Mouse (Mus musculus): ENCODE measurements around the gene Ssbp3.

The Ssbp3 gene

DNA sequence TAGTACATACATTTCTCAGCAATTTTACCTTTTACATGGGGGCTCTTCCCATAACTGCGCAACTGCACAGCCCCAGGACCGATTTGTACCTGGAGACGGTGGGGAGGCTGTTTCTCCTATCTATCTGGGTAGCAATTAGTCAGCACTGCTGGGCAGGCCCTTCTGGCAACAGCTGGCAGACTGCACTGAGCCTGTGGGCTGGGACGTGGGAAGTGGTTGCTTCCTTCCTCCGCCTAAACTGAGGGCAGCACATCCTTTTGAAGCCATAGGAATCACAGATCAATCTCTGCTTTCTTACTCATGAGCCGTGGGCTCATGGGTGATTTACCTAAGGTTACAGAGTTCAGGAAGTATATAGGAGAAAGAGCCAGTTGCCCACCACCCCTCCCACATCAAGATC lies 148.3 kb downstream of the Ssbp3 start:
- DNase-seq, result no peak

DNA sequence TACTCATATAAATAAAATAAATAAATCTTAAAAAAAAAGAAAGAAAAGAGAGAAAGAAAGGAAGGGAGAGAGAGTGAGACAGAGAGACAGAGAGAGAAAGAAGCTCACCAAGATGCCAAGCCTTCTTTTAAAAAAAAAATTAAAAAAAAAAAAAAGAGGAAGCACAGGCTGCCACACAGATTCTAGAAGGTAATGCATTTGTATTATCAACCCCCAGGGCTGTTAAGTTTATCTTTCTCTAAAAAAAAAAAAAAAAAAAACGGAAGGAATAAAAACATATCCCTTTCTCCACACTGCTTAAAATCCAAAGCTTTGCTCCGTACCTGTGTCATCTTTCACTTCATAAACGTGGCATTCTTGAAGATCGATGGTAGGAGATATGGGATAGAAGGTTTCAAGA lies 151.1 kb downstream of the Ssbp3 start:
- no peak for DNase-seq

DNA sequence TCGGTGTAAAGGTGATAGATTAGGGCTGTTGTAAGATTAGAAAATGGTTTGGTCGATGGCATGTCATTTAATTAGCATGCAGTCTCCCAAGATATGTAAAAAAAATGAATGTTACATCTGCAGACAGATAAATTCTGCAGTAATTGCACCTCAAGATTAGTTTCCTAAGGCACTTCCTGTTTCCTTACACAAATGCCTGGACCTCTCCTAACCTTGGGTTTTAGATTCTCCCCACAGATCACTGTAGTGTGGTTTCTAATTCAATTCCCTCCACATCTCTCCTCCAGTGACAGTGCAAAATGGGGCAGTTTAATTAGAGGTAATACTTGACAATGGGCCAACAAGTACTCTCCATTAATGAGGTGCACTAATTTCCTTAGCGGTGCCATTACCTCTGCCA lies 152.7 kb downstream of the Ssbp3 start:
- no peak for DNase-seq

DNA sequence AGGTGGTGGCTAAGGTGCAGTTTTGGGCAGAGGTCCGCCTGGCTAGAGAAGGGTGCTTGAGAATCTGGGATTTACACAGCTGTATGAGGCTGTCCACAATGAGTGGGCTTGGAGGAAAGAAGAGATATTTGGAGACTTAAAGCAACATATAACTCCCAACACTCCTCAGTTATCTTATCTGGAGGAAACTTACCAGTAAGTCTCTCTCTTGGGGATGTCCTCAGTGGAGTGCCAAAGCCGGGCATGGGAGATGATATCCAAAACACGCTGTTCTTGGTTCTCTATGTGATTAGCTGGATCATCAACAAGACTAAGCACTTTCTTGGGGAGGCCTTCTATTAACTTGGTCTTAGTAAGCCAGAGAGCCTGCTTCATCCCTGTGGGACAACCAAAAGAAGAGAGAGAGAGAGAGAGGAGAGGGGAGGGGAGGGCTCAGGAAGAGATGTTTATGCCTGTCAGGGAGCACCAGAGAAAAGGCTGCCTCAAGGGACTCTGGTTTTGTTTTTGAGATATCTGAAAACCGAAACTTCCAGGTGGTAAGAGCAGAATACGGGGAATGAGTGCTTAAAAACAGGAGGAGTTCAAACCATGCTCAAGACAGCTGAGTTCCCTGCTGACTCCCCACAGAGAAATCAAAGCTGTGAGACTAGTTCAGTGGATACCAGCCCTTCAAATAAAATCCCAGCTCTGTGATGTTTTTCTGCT lies 154.0 kb downstream of the Ssbp3 start:
- no peak for DNase-seq

DNA sequence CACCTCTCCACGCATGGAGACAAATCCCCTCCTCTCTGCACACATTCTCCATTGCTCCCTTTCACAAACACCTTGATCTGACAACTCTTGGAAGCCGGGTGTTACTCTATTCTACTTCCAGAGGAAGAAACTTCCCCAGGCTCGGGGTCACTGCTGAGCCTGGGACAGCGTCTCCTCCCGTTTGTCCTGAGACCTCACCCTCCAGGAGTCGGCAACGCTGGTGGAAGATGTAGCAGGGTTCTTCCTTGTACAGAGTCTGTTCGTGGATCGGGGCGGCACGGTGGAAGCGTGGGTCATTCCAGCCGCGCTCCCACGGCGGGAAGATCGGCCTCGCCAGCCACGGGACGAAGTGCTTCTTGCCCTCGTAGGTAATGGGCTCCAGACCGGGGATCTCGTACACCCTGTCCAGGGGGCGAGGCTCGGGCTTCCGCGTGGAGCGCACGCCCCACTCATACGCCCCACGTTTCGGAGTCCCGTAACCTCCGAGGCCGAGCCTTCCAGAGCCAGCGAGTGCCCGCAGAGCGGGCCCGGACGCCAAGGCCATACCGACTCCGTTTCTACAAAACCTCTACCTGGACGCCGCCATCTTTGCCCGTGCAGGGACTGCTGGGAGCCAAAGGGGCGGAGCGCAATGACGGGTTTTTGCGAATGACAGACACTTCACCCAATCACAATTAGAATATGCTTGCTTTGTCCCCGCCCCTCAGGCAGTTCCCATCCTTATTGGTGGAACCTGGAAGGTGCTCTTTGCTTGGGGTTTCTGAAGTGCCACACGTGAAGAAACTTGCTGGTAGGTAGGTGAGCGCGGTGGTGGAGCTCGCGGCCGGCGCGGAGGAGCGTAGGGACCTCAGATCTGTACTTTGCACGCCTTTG lies 156.0 kb downstream of the Ssbp3 start, which contains the start of the genes Mrpl37 and Cyb5rl:
Gene Mrpl37 (minus strand): TSS at position 617 of the 873 bp plus-strand sequence.
Gene Cyb5rl (plus strand): TSS at position 737 of the 873 bp plus-strand sequence.
- DNase-seq, result peak; percentile 95

DNA sequence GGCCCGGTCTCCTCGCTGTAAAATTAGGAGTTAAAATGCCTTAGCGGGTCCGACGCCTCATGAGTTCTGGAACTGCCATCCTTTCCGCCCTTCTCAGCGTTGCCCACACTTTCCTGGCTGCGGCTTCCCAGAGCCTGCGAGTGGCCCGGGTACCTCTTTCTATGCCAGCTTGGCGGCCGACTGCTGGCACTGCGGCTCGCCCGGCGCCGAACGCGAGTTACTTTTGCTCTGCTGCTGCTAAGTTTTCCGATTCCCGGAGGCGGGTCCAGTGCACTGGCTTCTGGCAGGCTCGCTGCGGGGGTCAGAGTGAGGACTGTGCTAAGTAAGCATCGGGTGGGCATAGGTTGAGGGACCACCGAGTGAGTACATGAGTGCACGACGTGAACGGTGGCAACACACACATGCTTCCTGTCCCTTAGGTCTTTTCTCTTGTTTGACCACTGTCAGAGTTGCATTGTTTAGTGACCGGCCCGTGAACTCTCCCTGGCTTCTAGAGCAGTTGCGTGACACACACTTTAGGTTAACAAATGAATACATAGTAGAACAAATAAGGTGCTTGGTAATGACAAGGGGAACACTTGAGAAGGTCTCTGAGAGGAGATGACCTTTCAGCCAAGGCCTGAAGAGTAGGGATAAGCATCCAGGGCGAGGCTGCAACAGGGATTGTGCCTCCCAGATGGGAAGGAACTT lies 156.8 kb downstream of the Ssbp3 start:
- DNase-seq, result no peak

DNA sequence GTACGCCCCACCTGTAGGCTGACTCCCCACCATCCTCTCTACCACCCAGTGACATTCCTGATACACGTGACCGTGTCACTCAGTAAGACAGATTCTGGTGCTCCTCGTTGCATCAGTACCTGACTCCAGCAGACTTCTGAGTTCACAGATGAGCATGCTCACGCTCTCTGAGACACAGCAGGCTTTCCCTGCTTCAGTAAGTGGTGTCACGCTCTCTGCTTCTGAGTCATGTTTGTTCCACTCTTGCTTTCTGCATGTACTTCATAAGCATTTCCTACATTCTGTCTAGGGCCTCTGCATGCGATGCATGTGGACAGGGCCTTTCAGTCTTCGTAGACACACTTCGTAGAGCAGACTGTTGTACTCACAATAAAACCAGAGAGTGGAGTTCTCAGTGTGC lies 161.8 kb downstream of the Ssbp3 start:
- DNase-seq, result no peak

DNA sequence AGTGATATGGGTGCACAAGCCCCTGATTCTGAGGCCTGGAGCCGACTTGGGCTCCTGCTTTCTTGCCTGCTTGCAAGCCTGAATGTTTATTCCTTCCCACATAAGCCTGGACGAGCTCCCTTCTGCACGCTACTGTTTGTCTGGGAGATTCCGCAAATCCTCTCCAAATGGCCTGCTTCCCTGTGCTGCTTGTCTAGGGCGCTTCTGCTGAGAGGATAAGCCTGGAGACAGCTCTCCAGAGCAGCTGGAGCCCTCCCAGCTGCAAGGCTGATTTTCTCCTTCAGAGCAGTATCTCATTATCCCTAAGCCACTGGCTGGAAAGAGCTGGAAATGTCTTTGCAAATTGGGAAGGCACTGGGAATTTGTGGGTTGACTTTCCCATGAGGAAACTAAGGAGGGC lies 165.0 kb downstream of the Ssbp3 start:
- DNase-seq, result no peak

DNA sequence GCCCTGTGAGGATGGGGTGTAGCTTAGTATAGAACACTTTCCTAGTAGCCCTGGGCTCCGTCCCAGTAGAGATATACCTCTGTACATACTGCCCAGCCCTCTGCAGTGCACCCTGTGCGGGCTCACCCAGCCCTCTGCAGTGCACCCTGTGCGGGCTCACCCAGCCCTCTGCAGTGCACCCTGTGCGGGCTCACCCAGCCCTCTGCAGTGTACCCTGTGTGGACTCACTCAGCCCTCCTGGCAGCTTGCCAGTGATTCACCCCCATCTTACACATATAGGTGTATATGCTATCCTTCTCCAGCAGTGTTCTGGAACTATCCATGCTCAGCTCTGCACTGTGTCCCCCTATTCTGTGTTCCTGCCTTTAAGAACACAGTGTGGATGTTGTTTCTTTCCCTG lies 168.4 kb downstream of the Ssbp3 start:
- DNase-seq, result no peak

DNA sequence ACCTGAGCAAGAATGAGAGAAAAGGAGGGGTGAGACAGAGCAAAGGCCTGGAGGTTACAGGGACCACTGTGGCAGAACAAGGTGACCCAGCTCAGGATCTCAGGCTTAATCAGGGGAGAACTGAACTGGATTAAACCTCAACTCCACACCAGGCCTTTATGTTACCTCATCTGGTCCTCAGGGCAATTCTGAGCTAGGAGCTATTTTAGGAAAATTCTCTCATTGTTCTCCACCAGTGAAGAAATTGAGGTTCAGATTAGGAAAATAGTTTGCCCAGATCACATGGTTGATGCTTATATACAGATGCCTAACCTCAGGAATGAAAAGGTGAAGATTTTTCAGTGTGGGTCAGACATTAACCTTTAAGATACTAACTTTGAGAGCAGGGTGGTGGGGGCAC lies 169.2 kb downstream of the Ssbp3 start:
- no peak for DNase-seq

DNA sequence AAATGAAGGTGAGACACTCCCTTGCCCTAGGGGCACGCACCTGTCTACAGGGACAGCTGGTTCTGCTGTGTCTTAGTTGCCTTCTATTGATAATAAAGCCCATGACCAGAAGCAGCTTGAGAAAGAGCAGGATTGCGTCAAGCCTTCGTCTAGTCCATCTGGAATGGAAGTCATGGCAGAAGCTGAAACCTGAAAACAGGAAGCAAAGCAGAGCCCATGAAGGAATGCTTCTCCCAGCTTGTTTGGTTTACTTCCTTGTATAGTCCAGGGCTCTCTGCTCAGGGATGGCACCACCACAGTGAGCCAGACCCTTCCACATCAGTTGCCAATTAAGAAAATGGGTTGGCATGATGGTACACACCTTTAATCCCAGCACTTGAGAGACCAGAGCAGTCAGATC lies 171.7 kb downstream of the Ssbp3 start:
- no peak for DNase-seq

DNA sequence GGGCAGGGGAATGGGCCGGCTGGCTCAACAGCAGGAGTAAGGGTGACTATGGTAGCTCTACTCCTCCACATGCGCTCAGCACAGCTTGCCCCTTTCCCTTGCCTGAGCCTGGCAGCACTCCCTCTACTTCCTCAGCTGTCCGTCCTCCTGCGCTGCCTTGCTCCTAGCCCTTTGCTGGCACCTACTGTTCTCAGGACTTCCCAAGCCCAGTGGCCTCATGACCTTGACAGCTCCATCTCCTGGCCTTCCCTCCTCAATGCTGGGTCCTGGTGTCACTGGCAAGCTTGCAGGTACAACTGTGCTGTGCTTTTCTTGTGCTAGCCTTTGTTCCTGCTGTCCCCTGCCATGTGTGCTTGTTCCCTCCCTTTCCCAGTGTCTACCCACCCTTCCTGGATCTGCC lies 172.6 kb downstream of the Ssbp3 start:
- no peak for DNase-seq

DNA sequence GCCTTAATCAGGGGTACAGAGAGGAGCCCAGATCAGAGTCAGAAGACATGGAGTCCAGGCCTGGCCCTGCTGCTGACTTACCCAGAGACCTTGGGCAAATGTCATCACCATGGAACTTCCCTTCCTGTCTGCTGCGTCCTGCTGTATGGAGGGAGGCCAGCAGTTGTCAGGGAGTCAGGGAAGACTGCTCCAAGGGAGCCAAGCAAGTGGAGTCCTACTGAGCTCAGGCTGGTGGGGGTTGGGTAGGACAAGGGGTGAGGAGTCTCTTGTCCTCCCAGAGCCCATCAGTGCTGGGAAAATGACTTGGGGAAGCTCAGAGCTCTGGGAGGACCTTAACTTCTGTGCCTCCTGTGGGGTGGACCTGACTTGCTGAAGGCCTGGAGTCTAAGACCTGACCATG lies 173.8 kb downstream of the Ssbp3 start:
- DNase-seq, result no peak

DNA sequence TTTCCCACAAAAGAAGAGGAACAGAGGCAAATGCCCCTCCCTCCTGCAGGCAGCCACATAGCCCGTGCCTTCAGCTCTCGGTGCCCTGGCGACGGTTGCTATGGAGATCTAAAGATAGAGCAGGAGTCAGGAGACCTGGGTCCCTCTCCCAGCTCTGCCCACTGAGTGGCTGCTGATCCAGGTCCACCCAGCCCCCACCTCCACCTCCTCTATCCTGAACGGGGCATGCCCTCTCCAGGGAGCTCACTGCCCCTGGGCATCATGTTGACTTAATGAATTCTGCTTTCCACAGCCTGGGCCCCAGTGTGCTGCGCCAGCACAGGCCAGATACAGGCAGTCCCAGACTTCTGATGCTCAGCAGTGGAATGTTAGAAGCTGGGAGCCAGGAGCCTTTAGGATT lies 174.4 kb downstream of the Ssbp3 start:
- no peak for DNase-seq

DNA sequence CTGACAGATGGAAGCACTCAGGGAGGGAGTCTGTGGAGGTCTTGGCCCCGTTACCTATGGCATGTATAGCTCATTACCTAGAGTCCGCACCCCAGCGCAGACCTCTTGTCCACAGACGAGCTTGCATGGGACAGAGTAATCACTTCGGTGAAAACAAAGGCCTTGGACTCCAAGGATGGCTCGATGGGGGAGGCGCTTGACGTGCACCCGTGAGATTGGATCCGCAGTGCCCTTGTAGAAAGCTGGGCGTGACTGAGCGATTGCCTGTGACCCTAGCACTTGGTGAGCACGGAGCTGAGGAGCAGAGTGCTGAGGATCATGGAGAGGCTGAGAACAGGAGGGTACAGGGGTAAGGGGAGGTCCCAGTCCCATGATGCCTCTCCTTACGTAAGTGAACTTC lies 181.2 kb downstream of the Ssbp3 start:
- no peak for DNase-seq

DNA sequence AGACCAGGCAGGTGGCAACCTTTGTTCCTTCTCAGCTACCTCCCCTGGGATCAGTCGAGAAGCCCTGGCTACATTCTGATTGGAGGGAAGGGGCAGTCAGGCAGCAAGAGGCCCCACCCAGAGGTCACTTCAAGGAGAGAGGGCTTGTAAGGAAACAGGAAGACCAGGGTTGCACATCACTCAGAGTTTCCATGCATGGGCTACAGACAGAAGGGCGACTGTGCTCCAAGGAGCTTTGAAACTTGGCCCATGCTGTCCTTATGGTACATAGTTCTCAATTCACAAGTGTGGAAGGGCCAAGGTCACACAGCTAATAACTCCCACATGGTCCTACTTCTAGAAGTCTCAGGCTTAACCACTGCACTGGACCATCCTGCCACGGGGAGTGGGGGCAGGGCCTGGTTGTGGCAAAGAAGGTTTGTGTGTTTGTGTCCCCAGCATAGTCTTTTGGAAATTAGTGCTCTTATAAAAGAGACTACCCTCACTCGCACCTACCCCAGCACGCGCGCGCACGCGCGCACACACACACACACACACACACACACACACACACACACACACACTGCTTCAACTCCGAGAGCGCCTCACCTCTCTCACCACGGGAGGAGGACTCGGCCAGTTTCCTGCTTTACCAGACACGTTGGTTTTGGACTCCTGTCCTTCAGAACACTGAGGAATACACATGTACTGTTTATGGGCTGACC lies 184.1 kb downstream of the Ssbp3 start:
- DNase-seq, result no peak

DNA sequence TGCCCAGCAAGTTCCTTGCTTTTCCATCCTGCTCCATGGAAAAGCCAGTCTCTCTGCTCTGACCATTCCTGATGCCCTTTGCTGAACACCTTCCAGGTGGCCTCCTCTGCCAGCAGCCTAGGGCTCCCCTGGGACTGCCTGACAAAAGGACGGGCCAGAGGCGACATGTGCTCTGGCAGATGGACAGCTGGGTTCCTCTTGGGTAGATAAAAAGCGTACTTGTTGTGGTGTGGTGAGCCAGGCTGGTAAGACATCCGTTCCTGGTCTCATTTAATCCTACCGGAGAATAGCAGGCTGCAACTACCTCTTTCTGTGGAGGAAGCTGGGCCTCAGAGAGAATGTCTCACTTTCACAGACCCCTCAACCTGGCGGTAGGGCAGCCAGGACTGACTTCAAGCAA lies 185.5 kb downstream of the Ssbp3 start:
- no peak for DNase-seq

DNA sequence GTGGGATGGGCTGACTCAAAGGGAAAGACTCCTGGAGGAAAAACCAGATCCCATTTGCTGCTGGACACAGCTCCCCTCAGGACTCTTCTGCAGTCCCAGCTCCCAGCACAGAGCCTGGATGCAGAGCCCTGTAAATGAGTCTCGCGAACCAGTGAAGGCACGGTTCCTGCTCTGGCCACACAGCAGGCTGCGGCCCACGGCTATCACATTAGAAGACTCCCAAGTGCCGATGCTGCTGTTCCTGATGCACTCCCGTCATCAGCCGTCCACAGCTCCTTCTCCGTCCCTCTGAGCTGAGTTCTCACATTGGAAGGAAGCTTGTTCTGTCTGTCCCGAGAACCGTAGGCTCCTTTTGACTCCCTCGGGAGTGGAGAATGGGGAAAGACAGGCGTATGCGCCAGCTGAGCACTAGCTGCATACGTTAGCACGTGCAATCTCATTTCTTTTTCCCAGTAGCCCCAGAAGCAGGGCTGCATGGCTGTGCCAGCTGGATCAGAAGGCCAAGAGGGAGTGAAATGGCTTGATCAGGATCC lies 186.4 kb downstream of the Ssbp3 start, which contains the start of gene Cdcp2:
Gene Cdcp2 (plus strand): TSS at position 51 of the 533 bp plus-strand sequence.
- DNase-seq, result no peak

DNA sequence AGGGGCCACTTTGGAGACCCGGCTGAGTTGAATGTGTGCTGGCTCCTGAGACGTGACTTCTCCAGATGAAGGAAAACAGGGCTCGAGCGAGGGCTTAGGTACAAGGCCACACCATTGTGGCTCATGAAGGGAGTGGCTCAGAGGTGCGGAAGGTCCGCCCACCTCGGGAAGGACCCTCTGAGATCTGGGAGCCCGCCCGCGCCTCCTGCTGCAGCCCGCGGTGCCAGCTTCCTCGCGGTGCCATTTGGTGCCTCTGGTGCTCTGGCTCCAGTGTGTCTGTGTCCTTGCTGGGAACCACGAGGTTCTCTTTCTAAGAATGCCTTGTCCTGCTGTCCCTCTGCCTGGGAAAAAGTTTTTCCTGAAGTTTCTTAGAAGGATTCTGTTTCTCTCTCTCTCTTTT lies 187.4 kb downstream of the Ssbp3 start:
- DNase-seq, result no peak

DNA sequence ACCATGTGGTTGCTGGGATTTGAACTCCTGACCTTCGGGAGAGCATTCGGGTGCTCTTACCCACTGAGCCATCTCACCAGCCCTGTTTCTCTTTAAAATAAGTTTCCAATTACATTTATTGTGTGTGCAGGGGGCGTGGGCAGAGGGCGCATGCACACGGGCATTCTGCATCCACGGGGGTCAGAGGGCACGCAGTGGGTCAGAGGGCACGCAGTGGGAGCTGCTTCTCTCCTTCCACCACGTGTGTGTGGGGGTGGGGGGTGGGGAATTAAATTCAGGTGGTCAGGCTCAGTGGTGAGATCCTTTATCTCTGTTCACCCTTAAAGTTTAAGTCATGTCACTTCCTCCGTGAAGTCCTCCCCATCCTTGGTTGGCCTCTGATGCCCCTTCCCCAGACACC lies 187.9 kb downstream of the Ssbp3 start:
- no peak for DNase-seq

DNA sequence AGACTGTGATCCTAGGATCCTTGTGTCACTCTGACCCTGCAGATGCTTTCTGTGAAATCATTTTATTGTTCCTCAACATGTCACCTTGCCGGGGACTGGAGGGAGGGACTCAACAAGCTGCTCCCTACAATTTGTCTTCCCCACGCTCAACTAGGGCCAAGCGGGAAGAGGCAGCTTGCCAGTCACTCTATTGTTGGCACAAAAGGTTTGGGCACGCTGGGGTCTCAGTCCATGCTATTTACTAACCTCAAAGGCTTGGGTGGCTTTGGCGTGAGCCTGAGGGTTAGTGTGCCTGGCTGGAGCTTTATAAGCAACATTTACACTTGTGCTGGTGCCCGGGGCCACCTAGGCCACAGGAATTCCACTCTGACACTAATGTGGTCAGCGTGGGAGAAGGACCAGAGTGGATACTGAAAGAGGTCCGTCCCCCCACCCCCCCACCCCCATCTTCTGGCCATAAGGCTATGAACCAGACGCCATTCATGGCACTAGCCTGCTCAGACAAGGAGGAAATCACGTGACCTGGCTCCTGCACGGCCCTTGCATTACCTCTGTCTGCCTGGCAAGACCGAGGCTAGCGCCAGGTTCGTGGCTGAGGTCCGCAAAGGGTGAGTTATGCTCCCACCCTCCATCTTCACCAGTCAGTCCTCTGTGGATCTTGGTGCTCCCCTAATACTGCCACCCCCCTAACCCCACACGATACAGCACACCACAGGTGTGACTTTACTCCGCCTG lies 188.5 kb downstream of the Ssbp3 start:
- DNase-seq, result no peak

Data from thymus, postnatal 36 days (tissue).